Mouse (Mus musculus): ENCODE results near the gene Dcbld2. TPM values are rescaled to one million over a fixed set of nuclear protein-coding genes. Genes with fewer than 3 reads are reported as not detected.

Dcbld2 gene
- total RNA-seq (2023): 1 to 10 TPM in 1 of 2 experiments, under 1 TPM in 1; 0.58 to 1.1 TPM

GRCm38 (mm10) chr16:58408062-58408486 is at the start of gene Dcbld2:
Gene Dcbld2 (plus strand): TSS chr16:58408443.

Other genes starting within 250 kb of the Dcbld2 start
- 10 to 100 TPM; 46.7 to 49.7 TPM for gene St3gal6, start 115.8 kb downstream of the Dcbld2 start, total RNA-seq (2023)
- not detected for gene Gm813, start 208.5 kb downstream of the Dcbld2 start, total RNA-seq (2023)
- not detected for gene E330017A01Rik, start 230.3 kb downstream of the Dcbld2 start, total RNA-seq (2023)